Mouse (Mus musculus): ENCODE results near the gene Gadl1. TPM values are rescaled to one million over a fixed set of nuclear protein-coding genes. Genes with fewer than 3 reads are reported as not detected.

Gene Gadl1
- total RNA-seq, 1 experiment from 2014 or later, result not detected

- 0 out of 2 replicates have a peak, but pooled peaks have one; percentile 17 for ATAC-seq (ENCODE audit: extremely low read depth, insufficient number of reproducible peaks, low FRiP score, poor library complexity, severe bottlenecking)
Measured at GRCm38 (mm10) chr9:116076946-116077345, 167.7 kb downstream of the Gadl1 start.

GRCm38 (mm10) chr9:116077419-116077818 is 168.2 kb downstream of the Gadl1 start:
- peak; percentile 79 for ATAC-seq (ENCODE audit: extremely low read depth, insufficient number of reproducible peaks, low FRiP score, poor library complexity, severe bottlenecking)

DNA sequence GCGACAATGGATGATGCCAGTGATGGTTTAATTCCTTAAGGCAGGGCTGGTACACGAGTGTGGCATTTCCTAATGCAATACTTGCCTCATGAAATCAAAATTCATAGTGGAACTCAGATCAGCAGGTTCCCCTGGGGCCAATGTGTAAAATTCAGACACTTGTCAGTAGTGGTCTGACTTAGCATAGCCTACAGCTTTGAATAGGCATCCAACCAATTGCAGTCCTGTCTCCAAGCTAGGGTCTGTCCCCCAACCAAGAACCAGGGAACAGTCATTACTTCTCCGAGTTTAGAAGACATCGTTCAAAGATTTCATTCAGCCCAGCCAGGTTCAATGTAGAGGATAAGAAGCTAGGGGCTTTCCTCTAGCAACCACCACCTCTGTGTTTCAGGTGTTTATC is 172.5 kb downstream of the Gadl1 start:
- ATAC-seq (ENCODE audit: extremely low read depth, insufficient number of reproducible peaks, low FRiP score, poor library complexity, severe bottlenecking), result no peak

DNA sequence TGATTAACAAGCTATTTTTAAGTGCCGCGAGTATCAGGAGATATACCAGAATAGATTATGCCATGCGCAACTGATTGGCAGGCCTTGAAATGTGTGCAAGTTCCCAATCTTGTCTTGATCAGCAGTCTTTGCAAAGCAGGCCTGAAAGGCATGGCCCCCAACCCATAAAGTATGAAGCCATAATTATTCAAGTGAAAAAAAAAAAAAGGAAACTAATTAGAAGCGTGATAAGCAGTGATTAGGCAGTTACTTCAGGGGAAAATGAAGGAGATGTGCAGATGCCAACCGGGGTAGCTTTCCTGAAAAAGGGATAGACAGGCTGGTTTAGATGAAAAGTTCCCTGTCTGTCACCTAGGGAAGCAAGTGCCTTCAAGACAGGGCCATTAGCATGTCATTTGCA is 174.0 kb downstream of the Gadl1 start:
- ATAC-seq (ENCODE audit: extremely low read depth, insufficient number of reproducible peaks, low FRiP score, poor library complexity, severe bottlenecking), result no peak

DNA sequence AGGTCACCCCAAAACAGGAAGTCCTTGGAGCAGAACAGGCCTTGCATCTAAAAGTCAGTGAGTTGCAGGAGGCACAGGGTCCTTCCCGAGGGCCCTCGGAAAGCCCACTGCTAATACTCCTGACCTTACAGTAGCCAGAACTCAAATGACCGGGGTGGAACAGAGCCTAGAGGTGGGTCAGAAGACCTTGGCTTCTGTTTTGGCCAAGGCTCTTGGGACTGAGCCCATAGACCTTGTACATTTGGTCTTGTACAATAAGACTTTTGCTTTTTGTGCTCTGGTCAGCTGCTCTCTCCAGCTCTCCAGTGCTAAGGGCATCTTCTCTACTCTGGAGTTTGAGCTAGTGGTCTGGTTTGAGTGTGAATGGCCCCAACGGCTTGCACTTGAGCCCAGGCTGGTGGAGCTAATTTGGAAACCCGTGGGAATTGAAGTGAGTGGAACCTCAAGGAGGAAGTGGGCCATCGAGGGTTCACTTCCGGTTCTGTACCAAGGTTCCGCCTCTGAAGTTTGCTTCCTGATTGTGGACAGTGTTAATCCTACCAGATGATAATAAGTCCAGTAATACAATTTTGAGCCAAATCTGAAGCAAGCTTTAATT is 174.6 kb downstream of the Gadl1 start:
- ATAC-seq (ENCODE audit: extremely low read depth, insufficient number of reproducible peaks, low FRiP score, poor library complexity, severe bottlenecking), result peak; percentile 64

DNA sequence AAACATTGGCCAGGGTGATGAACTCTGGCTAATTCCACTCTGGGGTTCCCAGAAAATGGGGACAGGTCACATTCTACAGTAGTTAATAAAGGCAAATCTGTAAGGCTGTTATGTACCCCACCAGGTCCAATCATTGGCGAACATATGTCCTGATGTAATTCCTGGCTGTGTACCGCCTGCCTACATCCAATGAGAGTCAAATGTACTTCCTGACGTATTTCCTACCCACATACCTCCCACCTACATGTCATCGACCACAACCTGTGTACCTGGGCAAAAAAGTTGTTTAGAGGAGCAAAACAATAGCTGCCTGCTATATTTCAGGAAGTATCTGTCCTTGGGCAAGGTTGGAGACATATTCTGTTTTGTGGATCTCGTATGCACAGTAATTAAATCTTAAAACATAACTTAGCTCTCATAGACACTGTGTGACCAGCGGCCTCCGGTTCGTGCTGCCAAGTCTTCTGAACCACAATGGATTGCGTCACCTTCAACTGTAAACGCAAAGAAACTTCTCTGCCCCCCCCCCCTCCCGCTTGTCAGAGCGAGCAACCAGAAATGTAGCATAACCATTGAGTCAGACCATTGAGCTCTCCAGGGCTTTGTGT is 175.2 kb downstream of the Gadl1 start:
- ATAC-seq (ENCODE audit: extremely low read depth, insufficient number of reproducible peaks, low FRiP score, poor library complexity, severe bottlenecking), result peak; percentile 73

GRCm38 (mm10) chr9:116085999-116086398 is 176.7 kb downstream of the Gadl1 start:
- ATAC-seq (ENCODE audit: extremely low read depth, insufficient number of reproducible peaks, low FRiP score, poor library complexity, severe bottlenecking), result no peak

GRCm38 (mm10) chr9:116087263-116087662 is 178.0 kb downstream of the Gadl1 start:
- ATAC-seq (ENCODE audit: extremely low read depth, insufficient number of reproducible peaks, low FRiP score, poor library complexity, severe bottlenecking), result no peak

GRCm38 (mm10) chr9:116087880-116088279 is 178.6 kb downstream of the Gadl1 start:
- ATAC-seq (ENCODE audit: extremely low read depth, insufficient number of reproducible peaks, low FRiP score, poor library complexity, severe bottlenecking), result no peak

GRCm38 (mm10) chr9:116088912-116089311 is 179.7 kb downstream of the Gadl1 start:
- ATAC-seq (ENCODE audit: extremely low read depth, insufficient number of reproducible peaks, low FRiP score, poor library complexity, severe bottlenecking), result no peak

GRCm38 (mm10) chr9:116090296-116090695 is 181.0 kb downstream of the Gadl1 start:
- no peak for ATAC-seq (ENCODE audit: extremely low read depth, insufficient number of reproducible peaks, low FRiP score, poor library complexity, severe bottlenecking)

DNA sequence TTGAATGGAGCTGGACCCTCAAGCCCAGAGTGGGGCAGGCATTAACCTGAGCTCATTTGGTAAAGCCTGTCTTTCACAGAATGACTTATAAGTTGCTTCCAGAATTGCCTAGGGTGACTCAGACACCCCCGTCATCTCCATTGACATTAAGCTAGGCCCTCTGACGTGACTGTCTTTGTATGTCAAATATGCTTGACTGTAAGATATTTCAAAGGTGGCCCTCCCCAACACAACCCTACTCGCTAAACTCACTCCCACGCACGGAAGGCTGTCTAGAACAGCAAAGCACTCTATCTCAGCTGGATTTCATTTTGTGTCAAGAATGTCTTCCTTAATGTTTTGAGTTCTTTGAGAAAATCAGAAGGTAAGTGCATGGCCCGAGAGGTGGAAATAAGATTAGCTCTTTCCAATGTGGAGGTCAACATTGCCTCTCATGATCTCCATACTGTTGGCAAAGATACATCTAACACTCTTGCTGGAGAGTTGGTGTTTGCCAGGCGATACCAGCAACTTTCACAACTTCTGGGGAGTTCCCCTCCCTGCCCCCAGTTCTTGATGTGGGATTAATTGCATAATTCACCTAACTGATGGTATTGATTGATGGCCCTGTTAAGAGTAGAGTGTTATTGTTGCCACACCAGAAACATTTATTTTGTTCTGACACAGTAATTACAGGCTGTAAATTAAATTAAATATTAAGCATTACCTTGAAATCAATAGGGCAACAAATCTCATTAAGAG is 182.0 kb downstream of the Gadl1 start:
- no peak for ATAC-seq (ENCODE audit: extremely low read depth, insufficient number of reproducible peaks, low FRiP score, poor library complexity, severe bottlenecking)

- ATAC-seq (ENCODE audit: extremely low read depth, insufficient number of reproducible peaks, low FRiP score, poor library complexity, severe bottlenecking), result no peak
Measured at GRCm38 (mm10) chr9:116091921-116092320, 182.7 kb downstream of the Gadl1 start.

- ATAC-seq (ENCODE audit: extremely low read depth, insufficient number of reproducible peaks, low FRiP score, poor library complexity, severe bottlenecking), result no peak
Measured at GRCm38 (mm10) chr9:116098724-116099595, 189.7 kb downstream of the Gadl1 start.

DNA sequence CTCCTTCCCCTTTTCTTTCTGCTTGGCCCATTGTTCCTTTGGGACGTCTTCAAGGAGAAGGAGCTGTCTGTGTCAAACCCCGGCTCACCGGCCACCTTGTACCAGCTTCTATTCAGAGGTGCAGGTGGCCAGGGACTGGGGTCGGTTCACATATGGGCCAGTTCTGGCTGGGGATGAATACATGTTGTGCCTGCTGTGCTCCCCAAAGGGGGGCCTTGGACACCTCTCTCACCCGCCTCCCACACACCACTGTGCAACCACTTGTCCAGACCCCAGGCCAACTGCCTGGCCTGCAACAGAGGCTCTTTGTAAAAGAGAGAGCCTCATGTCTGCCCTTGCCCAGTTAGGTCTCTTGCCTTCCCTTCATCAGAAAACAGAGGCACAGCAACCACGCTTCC is 190.3 kb downstream of the Gadl1 start:
- no peak for ATAC-seq (ENCODE audit: extremely low read depth, insufficient number of reproducible peaks, low FRiP score, poor library complexity, severe bottlenecking)

DNA sequence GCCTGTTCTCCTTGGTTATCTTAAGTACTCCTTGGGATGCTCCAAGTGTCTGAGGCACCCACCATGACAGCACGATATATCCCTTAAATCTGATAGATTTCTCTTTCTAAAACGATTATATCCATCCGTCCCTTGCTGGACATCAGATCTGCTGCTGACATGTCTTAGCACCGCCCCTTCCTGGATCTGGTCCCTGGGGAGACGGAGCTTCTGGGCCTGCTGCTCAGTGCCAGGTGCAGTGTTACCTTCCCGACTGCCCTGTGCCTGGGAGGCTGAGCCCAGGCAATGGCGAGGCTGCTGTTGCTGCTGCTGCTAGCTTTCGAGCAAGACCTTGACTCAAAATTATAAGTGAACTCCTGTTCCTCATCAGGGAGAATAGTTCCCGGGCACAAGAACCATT is 190.8 kb downstream of the Gadl1 start:
- ATAC-seq (ENCODE audit: extremely low read depth, insufficient number of reproducible peaks, low FRiP score, poor library complexity, severe bottlenecking), result no peak

DNA sequence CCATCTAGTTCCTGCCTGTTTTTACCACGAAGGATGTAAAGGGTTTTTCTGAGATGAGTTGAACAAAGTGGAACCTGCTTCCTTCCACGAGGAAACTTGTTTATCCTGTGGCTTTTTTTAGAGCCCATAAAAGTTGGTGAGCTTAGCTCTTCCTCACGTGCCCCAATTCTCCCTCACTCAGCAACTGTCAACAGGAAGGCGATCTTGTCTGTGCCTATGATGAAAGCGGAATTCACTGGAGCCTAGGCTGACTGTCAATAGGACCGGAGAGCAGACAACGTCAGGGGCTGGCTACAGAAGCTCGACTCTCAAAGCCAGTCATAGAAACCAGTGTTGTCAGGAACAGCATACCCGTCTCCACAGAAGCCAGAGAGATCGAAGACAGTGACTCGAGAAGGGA is 192.6 kb downstream of the Gadl1 start:
- ATAC-seq (ENCODE audit: extremely low read depth, insufficient number of reproducible peaks, low FRiP score, poor library complexity, severe bottlenecking), result peak; percentile 7; the same call in 1 of the 2 replicates

DNA sequence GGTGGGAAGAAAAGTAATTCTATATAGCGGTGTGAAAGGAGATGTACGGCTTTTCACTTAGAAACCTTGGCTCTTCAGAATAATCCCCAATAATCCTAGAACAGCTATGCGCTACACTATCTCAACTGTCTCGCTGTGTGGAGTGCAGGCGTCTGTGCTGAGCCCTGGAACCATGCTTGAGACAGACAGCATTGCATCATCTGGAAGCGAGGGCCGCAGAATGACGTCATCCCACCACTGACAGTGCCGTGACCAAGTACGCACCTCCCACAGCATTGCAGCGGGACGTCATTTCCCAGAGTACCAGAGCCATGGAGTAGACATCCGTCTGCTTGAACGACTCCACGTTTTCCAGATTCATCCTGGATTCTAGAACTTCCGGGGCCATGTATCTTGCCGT is 195.5 kb downstream of the Gadl1 start:
- ATAC-seq (ENCODE audit: extremely low read depth, insufficient number of reproducible peaks, low FRiP score, poor library complexity, severe bottlenecking), result peak; percentile 48; the same call in 1 of the 2 replicates

- ATAC-seq (ENCODE audit: extremely low read depth, insufficient number of reproducible peaks, low FRiP score, poor library complexity, severe bottlenecking), result no peak
Measured at GRCm38 (mm10) chr9:116108729-116109128, 199.5 kb downstream of the Gadl1 start.

All from neutrophil, adult 5-6 weeks (primary cell).